Mouse (Mus musculus) small intestine, adult 2 months (tissue): Measurements from ENCODE around the gene Rassf3.
A peak's percentile ranks its signal among the peaks of the same experiment; 100 is the strongest.

ENCODE experiments used
- CTCF ChIP-seq: fragments of 200-500 bp; IDR thresholded peaks from 2 replicates; pipeline ENCODE4 v1.5.1; 2012; ENCODE audit warnings: low read depth, mild to moderate bottlenecking, control low read depth, inconsistent platforms, low read length, moderate library complexity, mixed read lengths; ENCODE audit not compliant: insufficient replicate concordance, insufficient read length; ENCODE audit errors: extremely low read depth
- POLR2A ChIP-seq: fragments of 200-500 bp; IDR thresholded peaks from 2 replicates; pipeline ENCODE4 v1.6.1; 2012; ENCODE audit warnings: low read depth, mild to moderate bottlenecking, control low read depth, inconsistent platforms, low read length, moderate library complexity

- TF ChIP-seq CTCF (peak; percentile 58; the same call in 1 of the 2 replicates), POLR2A (no peak)
Measured at GRCm38 (mm10) chr10:121427136-121427535, 49.0 kb downstream of the Rassf3 start.
